Mouse (Mus musculus) ovary, adult 10 weeks (tissue): ENCODE measurements around the gene 9130008F23Rik. TPM values are rescaled to one million over a fixed set of nuclear protein-coding genes. Genes with fewer than 3 reads are reported as not detected.

Experiments used
- polyA plus RNA-seq: library from polyadenylated mRNA; stranded (reverse); fragments of 350-450 nt; fragmentation: Illumina TruSeq; extraction: RNeasy Lipid Tissue Mini Kit (QIAGEN cat#74804); gene quantifications from one replicate; pipeline ENCODE4 v1.2.3, GENCODE M21; 2014

The 9130008F23Rik gene
- polyA plus RNA-seq: 2.6 TPM

GRCm38 (mm10) chr17:40879924-40880691 is at the start of gene 9130008F23Rik:
Gene 9130008F23Rik, minus strand, starts transcription at chr17:40880559.

GRCm38 (mm10) chr17:40914250-40914649 is 33.9 kb upstream of the 9130008F23Rik start, which contains the start of gene Glyatl3:
Gene Glyatl3, minus strand, starts transcription at chr17:40914350.

Other genes starting within 250 kb of the 9130008F23Rik start
- not detected for gene Esp3, start 248.5 kb downstream of the 9130008F23Rik start, polyA plus RNA-seq
- gene Esp1, start 153.4 kb downstream of the 9130008F23Rik start, polyA plus RNA-seq: not detected
- gene Crisp2, start 73.6 kb downstream of the 9130008F23Rik start, polyA plus RNA-seq: 0.80 TPM
- gene Rhag, start 69.4 kb downstream of the 9130008F23Rik start, polyA plus RNA-seq: not detected
- gene Glyatl3, start 33.8 kb upstream of the 9130008F23Rik start, polyA plus RNA-seq: not detected
- 93.1 TPM for gene Mut, start 54.1 kb upstream of the 9130008F23Rik start, polyA plus RNA-seq
- 86.9 TPM for gene Cenpq, start 54.5 kb upstream of the 9130008F23Rik start, polyA plus RNA-seq